Mouse (Mus musculus) spleen, postnatal 14 days (tissue): ENCODE data around the gene Npy2r.

Experiments
- DNase-seq, 2 experiments: peaks; one replicate each; pipeline ENCODE4 v3.0.0; 2021 to 2022; ENCODE audit warnings: low spot score in 2 of 2

Npy2r gene

DNA sequence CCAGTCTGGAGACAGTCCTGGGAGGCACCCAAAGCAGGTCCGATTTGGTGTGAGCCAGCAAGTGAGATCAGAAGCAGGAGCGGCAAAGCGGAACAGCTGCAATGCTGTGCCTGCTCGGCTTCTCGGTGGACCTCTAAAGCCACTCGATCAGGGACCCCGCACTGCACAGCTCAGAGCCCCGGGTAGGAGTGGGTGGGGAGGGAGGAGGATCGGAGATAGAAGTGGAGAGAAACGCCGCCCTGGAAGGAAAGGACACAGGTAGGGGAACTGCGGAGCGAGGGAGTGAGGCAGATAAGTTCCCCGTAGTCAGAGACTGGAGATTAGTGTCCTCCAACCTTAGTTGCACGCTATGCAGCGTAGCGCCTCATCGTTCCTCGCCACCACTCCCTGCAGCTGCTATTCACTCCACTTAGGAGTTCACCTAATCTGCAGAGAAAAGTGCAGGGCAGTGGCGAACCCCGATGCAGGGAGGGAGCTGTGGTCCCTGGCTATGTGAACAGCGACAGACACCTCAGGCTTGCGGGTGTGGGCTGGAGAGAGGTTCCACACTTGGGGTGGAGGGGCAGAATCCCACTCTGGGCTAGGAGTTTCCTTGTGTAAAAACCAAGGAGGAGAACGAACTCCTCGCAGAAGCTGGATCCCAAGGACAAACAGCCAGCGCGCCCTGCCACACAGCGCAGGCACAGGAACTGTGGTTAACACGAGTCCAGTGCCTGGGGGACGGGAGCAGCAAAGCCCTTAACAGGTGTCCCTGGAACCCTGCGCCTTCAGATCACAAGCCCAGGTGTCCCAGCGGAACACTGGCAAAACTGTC lies at the start of gene Npy2r:
Npy2r (minus strand) TSS at position 177 of the 814 bp plus-strand sequence.
- DNase-seq, result no peak

DNA sequence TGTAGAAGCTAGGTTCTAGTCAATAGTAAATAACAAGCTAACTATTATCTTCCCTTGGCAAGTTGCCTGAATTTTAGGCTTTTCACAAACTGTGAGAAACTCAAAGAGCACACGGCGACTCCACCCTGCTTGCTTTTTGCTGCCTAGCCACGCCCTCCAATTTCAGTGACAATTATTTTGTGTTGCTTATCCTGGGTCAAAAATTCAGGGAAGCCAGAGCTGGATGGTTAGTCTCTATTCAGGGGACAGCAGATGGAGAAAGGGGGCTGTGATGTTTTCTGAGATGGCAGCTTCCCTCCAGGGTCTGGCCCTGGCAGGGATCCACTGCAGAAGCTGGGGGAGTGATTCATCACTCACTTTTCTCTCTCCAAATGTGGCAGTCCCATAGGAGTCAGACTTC lies 9.9 kb upstream of the Npy2r start:
- DNase-seq, result no peak

DNA sequence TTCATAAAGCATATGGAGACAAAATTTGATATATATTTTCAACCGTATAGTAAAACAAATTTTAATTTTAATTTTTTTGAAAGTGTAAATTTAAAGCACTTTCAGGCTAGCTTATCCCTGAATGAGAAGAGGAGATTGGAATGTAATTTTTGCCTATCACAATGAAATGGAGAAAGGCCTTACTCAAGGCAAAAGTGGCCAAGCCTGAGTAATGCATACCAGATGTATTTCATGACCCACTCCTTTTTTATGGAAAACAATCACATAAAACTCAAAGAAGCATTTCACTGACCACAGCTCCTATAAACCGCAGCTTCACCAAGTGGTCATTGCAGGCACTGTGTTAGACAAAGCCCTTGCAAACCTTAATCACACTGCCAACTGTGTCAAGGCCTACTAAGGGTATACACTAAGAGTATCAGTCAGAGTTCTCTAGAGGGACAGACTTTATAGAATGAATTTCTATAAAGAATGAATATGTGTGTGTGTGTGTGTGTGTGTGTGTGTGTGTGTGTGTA lies 8.5 kb upstream of the Npy2r start:
- no peak for DNase-seq

GRCm38 (mm10) chr3:82549932-82550331 lies 2.0 kb upstream of the Npy2r start:
- no peak for DNase-seq

GRCm38 (mm10) chr3:82548753-82549152 lies 869 bp upstream of the Npy2r start:
- no peak for DNase-seq

DNA sequence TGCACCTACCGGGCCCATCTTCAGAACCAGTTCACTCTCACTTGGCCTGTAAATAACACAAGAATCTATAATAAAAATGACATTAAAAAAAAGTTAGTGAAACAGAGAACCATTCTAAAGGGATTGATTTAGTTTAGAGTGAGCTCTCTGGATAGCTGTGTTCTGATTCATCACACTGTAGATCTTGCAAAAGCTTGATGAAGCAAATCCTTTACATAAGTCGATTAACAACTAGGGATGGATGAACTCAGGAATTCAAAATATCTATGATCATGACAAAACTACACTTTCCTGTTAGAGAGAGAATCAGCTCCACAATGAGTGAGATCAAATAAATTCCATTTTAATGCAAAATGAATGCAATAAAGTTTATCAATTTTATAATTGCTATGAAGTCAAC lies 6.4 kb downstream of the Npy2r start:
- no peak for DNase-seq

GRCm38 (mm10) chr3:82539951-82540350 lies 7.9 kb downstream of the Npy2r start:
- no peak for DNase-seq

DNA sequence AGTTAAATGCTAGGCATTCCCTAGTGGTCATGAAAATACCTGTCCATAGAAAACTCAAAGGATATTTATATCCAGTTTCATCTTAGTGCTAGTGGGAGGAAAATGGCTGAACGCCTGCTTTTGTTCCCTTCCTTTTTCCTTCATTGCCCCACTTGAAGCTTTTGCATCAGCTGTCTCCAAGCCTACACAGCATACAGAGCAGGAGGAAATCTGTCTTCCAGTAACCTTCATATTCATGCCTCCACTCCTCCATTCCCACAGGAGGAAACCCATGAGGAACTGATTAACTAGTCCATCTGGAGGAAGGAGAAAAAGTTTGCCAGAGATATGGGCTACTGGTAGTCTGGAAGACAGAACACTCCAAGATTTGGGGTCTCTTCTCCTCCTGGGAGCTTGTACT lies 23.1 kb downstream of the Npy2r start:
- no peak for DNase-seq

DNA sequence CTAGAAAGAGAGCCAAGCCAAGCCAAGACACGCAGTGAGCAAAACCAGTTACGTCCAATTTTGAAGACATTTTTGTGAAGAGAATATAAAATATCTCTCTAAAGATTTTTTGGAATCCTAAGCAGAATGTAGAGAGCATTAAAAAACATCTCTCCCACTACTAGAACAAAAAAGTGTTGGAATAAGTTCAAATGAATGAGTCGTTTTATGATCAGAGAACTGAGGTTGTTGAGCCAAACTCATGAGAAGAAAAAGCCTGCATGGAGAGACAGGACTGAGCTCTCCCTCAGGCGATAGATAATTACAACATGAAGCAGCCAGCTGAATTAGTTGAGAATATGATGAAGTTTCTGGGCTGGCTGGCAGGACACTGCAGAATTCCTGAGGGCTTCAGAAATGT lies 49.9 kb downstream of the Npy2r start:
- DNase-seq, result no peak
